Mouse (Mus musculus): Measurements from ENCODE around the gene Lmf1. TPM values are rescaled to one million over a fixed set of nuclear protein-coding genes. Genes with fewer than 3 reads are reported as not detected.

Lmf1 gene
- total RNA-seq, 2 experiments from 2014 or later = 29.8 to 31.8 TPM

GRCm38 (mm10) chr17:25568206-25568605 is 10.7 kb upstream of the Lmf1 start:
- no peak for DNase-seq

- DNase-seq = no peak
Measured at GRCm38 (mm10) chr17:25568880-25569279, 10.0 kb upstream of the Lmf1 start.

- DNase-seq = no peak
Measured at GRCm38 (mm10) chr17:25569833-25570647, 8.8 kb upstream of the Lmf1 start.

GRCm38 (mm10) chr17:25570648-25571452 is 8.0 kb upstream of the Lmf1 start, which contains the start of gene Sox8:
TSS of gene Sox8 (minus strand) at chr17:25570686.
- DNase-seq = peak; percentile 89 to 92

GRCm38 (mm10) chr17:25571453-25571820 is 7.4 kb upstream of the Lmf1 start:
- DNase-seq = no peak

- no peak for DNase-seq
Measured at GRCm38 (mm10) chr17:25575208-25575971, 3.5 kb upstream of the Lmf1 start.

GRCm38 (mm10) chr17:25576034-25576433 is 2.9 kb upstream of the Lmf1 start:
- DNase-seq = no peak

- no peak for DNase-seq
Measured at GRCm38 (mm10) chr17:25577263-25577662, 1.6 kb upstream of the Lmf1 start.

GRCm38 (mm10) chr17:25577702-25578101 is 1.2 kb upstream of the Lmf1 start:
- no peak for DNase-seq

GRCm38 (mm10) chr17:25579332-25580047 is 605 bp downstream of the Lmf1 start:
- peak in 1 of 2 experiments; percentile 18 for DNase-seq

GRCm38 (mm10) chr17:25582076-25582475 is 3.2 kb downstream of the Lmf1 start:
- DNase-seq = peak in 1 of 2 experiments; percentile 38

- DNase-seq = no peak
Measured at GRCm38 (mm10) chr17:25583099-25583498, 4.2 kb downstream of the Lmf1 start.

- no peak for DNase-seq
Measured at GRCm38 (mm10) chr17:25583858-25584257, 5.0 kb downstream of the Lmf1 start.

GRCm38 (mm10) chr17:25584646-25585045 is 5.8 kb downstream of the Lmf1 start:
- DNase-seq = no peak

GRCm38 (mm10) chr17:25590068-25590467 is 11.2 kb downstream of the Lmf1 start:
- DNase-seq = peak in 1 of 2 experiments; percentile 23

GRCm38 (mm10) chr17:25590985-25591384 is 12.1 kb downstream of the Lmf1 start:
- no peak for DNase-seq

- peak; percentile 67 to 80 for DNase-seq
Measured at GRCm38 (mm10) chr17:25592336-25592735, 13.5 kb downstream of the Lmf1 start.

- no peak for DNase-seq
Measured at GRCm38 (mm10) chr17:25593411-25594261, 14.8 kb downstream of the Lmf1 start.

- DNase-seq = peak; percentile 25 to 33
Measured at GRCm38 (mm10) chr17:25595495-25595894, 16.6 kb downstream of the Lmf1 start.

- no peak for DNase-seq
Measured at GRCm38 (mm10) chr17:25597537-25597936, 18.7 kb downstream of the Lmf1 start.

- no peak for DNase-seq
Measured at GRCm38 (mm10) chr17:25602366-25602765, 23.5 kb downstream of the Lmf1 start.
